Comparison of ENCODE assay signal across 29 mouse cellular contexts in the genomic region with DNA sequence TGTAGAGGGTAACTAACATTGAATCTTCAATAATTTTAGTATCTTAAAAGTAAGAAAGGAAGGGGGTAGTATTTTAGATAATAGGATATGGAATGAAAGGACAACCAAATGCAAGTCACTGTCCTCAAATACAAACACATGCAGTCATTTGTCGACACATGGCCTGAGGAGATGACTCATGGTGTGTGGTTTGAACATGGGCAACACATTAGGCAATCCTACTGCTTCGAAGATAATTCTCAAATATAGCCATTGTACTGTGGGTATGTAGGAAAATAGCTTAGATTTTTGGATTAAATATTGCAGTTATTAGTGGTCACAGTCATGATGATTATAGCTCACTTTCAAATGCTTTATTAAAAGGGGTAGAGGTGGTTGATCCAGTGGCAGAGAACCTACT.
A peak's percentile ranks its signal among the peaks of the same experiment; 100 is the strongest.
DNase-seq lines count a peak whose midpoint lies in the region; ATAC-seq and TF ChIP-seq lines count a peak whose summit lies in the region.
"Had no signal": no experiment of that assay in that cellular context is flagged by ENCODE, and none has a peak within 500 bp of the region (broad histone marks: within the 10 kb centered on the region; RNA-seq: fewer than 3 reads in every experiment).

No protein-coding gene starts in this region.

- no peak overlapping the region for H3K9ac ChIP-seq in midbrain, embryonic 11.5 days (ENCODE audit: low read length)
- H3K9ac ChIP-seq in midbrain, embryonic 14.5 days (replicated peaks; ENCODE audit: low read length), result no peak overlapping the region
- H3K9ac ChIP-seq in hindbrain, embryonic 16.5 days (ENCODE audit: low read depth, low read length), result no peak overlapping the region
- H3K9ac ChIP-seq: forebrain, embryonic 15.5 days; heart, embryonic 13.5 days; hindbrain, embryonic 15.5 days; intestine, embryonic 15.5 days; liver, embryonic 14.5 days; midbrain, embryonic 12.5 days; neural tube, embryonic 15.5 days had no signal

- peak; percentile 44 for DNase-seq in midbrain, embryonic 11.5 days (ENCODE audit: low spot score, missing footprints)
- DNase-seq in midbrain, embryonic 14.5 days, result no peak
- DNase-seq in Patski (ENCODE audit: low read depth, low spot score), result no peak
- no peak for DNase-seq in right cerebral cortex, adult 2 months (ENCODE audit: low spot score in 2 of 2)
- DNase-seq in cerebellum, adult 18-20 months, result no peak
- no peak for DNase-seq in left cerebral cortex, postnatal 36 days (ENCODE audit: low spot score in 2 of 2)
- DNase-seq: adrenal gland, postnatal 14 days; cerebellum, adult 11-12 months; cerebellum, postnatal 14 days; heart, postnatal 10 days; kidney, adult 8-10 months; kidney, postnatal 10 days; layer of hippocampus, adult 9-11 months; liver; lung, adult 2 months; lung, postnatal 10 days; spleen, adult 18-20 months; thymus, postnatal 14 days had no signal

- 88% methylated on average over 2 of the region's 2 CpGs for WGBS in midbrain, embryonic 11.5 days
- WGBS in midbrain, embryonic 14.5 days, result 96% methylated on average over 2 of the region's 2 CpGs
- WGBS in hindbrain, embryonic 16.5 days, result 92% methylated on average over 2 of the region's 2 CpGs

- no peaks in the 10 kb centered on the region for H3K4me1 ChIP-seq in midbrain, embryonic 11.5 days (ENCODE audit: control insufficient read depth, insufficient read depth, low read length)
- no peaks in the 10 kb centered on the region for H3K4me1 ChIP-seq in midbrain, embryonic 14.5 days (ENCODE audit: control insufficient read depth, insufficient read depth, low read length)
- H3K4me1 ChIP-seq in hindbrain, embryonic 16.5 days (ENCODE audit: control insufficient read depth, insufficient read depth, low read depth, low read length), result no peaks in the 10 kb centered on the region
- H3K4me1 ChIP-seq: forebrain, embryonic 15.5 days; heart, embryonic 13.5 days; hindbrain, embryonic 10.5 days; hindbrain, embryonic 15.5 days; intestine, embryonic 15.5 days; midbrain, embryonic 12.5 days; neural tube, embryonic 15.5 days had no signal

- H3K4me3 ChIP-seq in midbrain, embryonic 11.5 days (ENCODE audit: low read depth, low read length), result no peak overlapping the region
- H3K4me3 ChIP-seq in midbrain, embryonic 14.5 days (replicated peaks; ENCODE audit: low read depth, low read length), result no peak overlapping the region
- no peak overlapping the region for H3K4me3 ChIP-seq in hindbrain, embryonic 16.5 days (ENCODE audit: low read length)
- H3K4me3 ChIP-seq: forebrain, embryonic 15.5 days; heart, embryonic 13.5 days; hindbrain, embryonic 10.5 days; hindbrain, embryonic 15.5 days; intestine, embryonic 15.5 days; midbrain, embryonic 12.5 days; neural tube, embryonic 15.5 days had no signal

- POLR2A ChIA-PET in Patski (lab: Charles Lee), result no interaction called here

- no peaks in the 10 kb centered on the region for H3K27me3 ChIP-seq in midbrain, embryonic 11.5 days (ENCODE audit: control insufficient read depth, insufficient read depth, low read length)
- H3K27me3 ChIP-seq in midbrain, embryonic 14.5 days (ENCODE audit: control insufficient read depth, insufficient read depth, low read length), result no peaks in the 10 kb centered on the region
- H3K27me3 ChIP-seq in Patski, result no peaks in the 10 kb centered on the region
- H3K27me3 ChIP-seq in hindbrain, embryonic 16.5 days (replicated peaks; ENCODE audit: control insufficient read depth, insufficient read depth, low read length), result no peaks in the 10 kb centered on the region
- H3K27me3 ChIP-seq: forebrain, embryonic 15.5 days; heart, embryonic 13.5 days; hindbrain, embryonic 15.5 days; intestine, embryonic 15.5 days; midbrain, embryonic 12.5 days; neural tube, embryonic 15.5 days had no signal

- no peak overlapping the region for H3K4me2 ChIP-seq in midbrain, embryonic 11.5 days
- H3K4me2 ChIP-seq in midbrain, embryonic 14.5 days (ENCODE audit: low read length), result no peak overlapping the region
- H3K4me2 ChIP-seq in hindbrain, embryonic 16.5 days (ENCODE audit: low read length), result no peak overlapping the region
- H3K4me2 ChIP-seq: forebrain, embryonic 15.5 days; heart, embryonic 13.5 days; hindbrain, embryonic 15.5 days; intestine, embryonic 15.5 days; midbrain, embryonic 12.5 days; neural tube, embryonic 15.5 days had no signal

- H3K36me3 ChIP-seq in midbrain, embryonic 11.5 days (ENCODE audit: control insufficient read depth, insufficient read depth, low read length), result no peaks in the 10 kb centered on the region
- H3K36me3 ChIP-seq in midbrain, embryonic 14.5 days (ENCODE audit: control insufficient read depth, insufficient read depth, low read length), result no peaks in the 10 kb centered on the region
- H3K36me3 ChIP-seq in hindbrain, embryonic 16.5 days (ENCODE audit: control insufficient read depth, insufficient read depth, low read length), result no peaks in the 10 kb centered on the region
- H3K36me3 ChIP-seq: forebrain, embryonic 15.5 days; G1E; heart, embryonic 13.5 days; hindbrain, embryonic 10.5 days; hindbrain, embryonic 15.5 days; intestine, embryonic 15.5 days; midbrain, embryonic 12.5 days; neural tube, embryonic 15.5 days had no signal

- in situ Hi-C loops in Patski (cut with MboI; ENCODE audit: low pct_unique_long_range_greater_than_20kb), result no loop called here

- no peak for TF ChIP-seq CTCF in Patski (IDR thresholded peaks at IDR 0.05)

- intact Hi-C loops in left cerebral cortex, postnatal 36 days (cut with DNase I), result no loop called here

- no peak overlapping the region for H3K27ac ChIP-seq in midbrain, embryonic 11.5 days (ENCODE audit: low read depth, low read length)
- no peak overlapping the region for H3K27ac ChIP-seq in midbrain, embryonic 14.5 days (replicated peaks; ENCODE audit: low read depth, low read length)
- H3K27ac ChIP-seq in hindbrain, embryonic 16.5 days (ENCODE audit: low read depth, low read length), result no peak overlapping the region
- H3K27ac ChIP-seq: forebrain, embryonic 15.5 days; heart, embryonic 13.5 days; hindbrain, embryonic 10.5 days; hindbrain, embryonic 15.5 days; intestine, embryonic 15.5 days; liver, embryonic 14.5 days; midbrain, embryonic 12.5 days; neural tube, embryonic 15.5 days had no signal

- H3K9me3 ChIP-seq in midbrain, embryonic 11.5 days (ENCODE audit: control insufficient read depth, low read length), result no peaks in the 10 kb centered on the region
- no peaks in the 10 kb centered on the region for H3K9me3 ChIP-seq in midbrain, embryonic 14.5 days (ENCODE audit: control insufficient read depth, low read length)
- no peaks in the 10 kb centered on the region for H3K9me3 ChIP-seq in hindbrain, embryonic 16.5 days (ENCODE audit: control insufficient read depth, low read length)
- H3K9me3 ChIP-seq: forebrain, embryonic 15.5 days; G1E; heart, embryonic 13.5 days; hindbrain, embryonic 10.5 days; hindbrain, embryonic 15.5 days; intestine, embryonic 15.5 days; midbrain, embryonic 12.5 days; neural tube, embryonic 15.5 days had no signal

- ATAC-seq in midbrain, embryonic 11.5 days (ENCODE audit: low FRiP score), result no peak
- ATAC-seq in midbrain, embryonic 14.5 days (ENCODE audit: low FRiP score, low TSS enrichment), result no peak
- ATAC-seq in Patski, result peak; percentile 47
- ATAC-seq in granulocyte monocyte progenitor cell, adult 5-6 weeks (replicated peaks; ENCODE audit: poor library complexity, severe bottlenecking), result peak; percentile 99
- no peak for ATAC-seq in hindbrain, embryonic 16.5 days
- ATAC-seq: forebrain, embryonic 15.5 days; intestine, embryonic 15.5 days had no signal

- CTCF ChIA-PET in Patski (lab: Charles Lee), result interaction anchor here (0.8 to 1.1 kb wide), 2 partner anchors 9 to 28 kb away, joined by 3 read pairs; no protein-coding TSS in a partner anchor

Comparison
In these comparisons a context has a peak if more than half of its experiments do, and no peak if none do; other contexts are left out.
1. ATAC-seq: peak in Patski (single experiment) and granulocyte monocyte progenitor cell, adult 5-6 weeks (single experiment); none in midbrain, embryonic 11.5 days (single experiment), midbrain, embryonic 14.5 days (single experiment) and hindbrain, embryonic 16.5 days (single experiment).